Mouse (Mus musculus) 3T3-L1 (cell line): ENCODE data around the gene Cnga4.
"Not testable (repeated sequence)": the region's sequence is repeated elsewhere in the genome, so short reads cannot be mapped to it uniquely, and the experiment has no call there.

Source experiments
- DNase-seq: peaks from one replicate; pipeline ENCODE4 v3.0.0-alpha.2; 2015; ENCODE audit warnings: low read depth, low spot score

Cnga4 gene

DNA sequence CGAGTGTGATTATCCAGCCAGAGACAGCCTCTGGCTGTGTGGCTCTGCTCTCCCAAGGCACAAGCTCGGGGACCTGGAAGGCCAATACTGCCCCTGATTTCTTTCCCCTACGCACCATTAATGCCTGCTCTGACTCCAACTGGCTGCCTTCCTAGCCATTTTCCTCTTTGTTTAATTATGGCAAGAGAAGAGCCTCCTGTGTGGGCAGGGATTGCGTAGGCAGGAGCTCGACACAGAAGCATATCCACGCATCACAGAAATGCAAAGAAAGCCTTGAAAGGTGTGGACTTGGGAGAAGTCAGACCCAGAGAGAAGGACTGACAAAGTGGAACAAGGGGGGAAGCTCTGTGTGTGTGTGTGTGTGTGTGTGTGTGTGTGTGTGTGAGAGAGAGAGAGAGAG is 10.0 kb downstream of the Cnga4 start:
- DNase-seq, result no peak

DNA sequence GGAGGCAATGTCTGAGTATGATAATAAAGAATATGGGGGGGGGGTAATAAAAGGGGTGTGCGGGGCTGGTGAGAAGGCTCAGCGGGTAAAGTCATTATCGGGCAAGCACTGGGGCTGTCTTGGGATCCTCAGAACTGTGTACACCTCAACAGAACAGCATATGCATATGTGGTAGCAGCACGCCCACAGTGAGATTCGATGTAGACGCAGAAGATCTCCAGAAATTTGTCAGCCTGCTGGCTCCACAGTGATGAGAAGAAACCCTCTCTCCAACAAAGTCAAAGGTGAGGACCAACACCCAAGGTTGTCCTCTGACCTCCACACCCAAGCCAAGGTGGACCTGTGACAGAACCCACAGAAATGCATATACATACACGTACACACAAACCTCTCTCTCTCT is 12.2 kb downstream of the Cnga4 start:
- DNase-seq, result no peak

DNA sequence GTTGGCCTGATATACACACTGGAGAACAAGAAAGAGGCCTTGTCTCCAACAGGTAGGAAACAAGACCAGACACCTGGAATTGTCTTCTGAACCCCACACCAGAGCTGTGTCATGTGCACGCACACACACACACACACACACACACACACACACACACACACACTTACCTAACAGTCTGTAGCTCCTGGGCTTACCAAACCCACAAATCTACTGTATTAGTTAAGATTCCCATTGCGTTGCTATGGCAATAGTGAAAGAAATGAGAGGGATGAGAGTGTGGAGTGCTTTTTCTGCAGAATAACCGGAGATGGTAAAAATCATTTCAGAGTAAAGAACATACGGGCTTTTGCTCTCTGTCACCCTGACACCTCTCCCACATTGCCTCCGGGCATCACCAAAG is 13.7 kb downstream of the Cnga4 start:
- no peak for DNase-seq

DNA sequence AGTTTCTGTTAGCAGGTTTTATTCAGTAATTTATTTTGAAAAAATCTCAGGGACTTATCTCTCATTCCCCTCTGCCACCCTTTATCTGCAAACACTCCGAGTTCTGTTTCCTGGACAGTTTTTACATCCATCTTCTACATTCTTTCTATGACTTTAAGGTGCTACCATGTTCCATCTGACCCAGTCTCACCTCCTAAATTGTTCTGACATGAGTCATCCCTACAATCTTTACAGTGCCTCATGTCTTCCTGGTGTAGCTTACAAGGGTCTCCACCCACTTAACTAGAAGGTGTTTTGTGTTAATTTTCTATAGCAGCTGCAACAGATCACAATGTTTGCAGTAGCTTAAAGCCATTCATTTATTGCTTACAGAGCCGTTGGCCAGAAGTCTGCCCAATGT is 16.5 kb downstream of the Cnga4 start:
- peak; percentile 51 for DNase-seq

DNA sequence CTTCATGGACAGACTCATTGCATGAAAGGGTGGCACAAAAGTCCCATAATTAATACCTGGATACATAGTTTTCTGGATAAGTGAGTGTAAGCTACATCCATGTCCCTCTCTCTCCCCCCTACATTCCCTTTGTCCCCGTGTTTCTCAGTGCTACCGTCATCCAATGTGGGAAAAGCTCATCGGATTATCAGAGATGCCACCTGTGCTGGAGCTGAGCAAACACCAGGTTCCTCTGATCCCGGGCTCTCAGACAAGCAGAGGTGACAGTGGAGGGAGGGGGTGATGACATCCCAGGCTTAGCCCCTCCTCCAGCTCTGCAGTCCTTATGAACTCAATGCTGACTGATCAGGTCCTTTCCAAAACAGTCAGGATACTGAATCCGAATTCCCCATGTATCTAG is 20.0 kb downstream of the Cnga4 start:
- DNase-seq, result no peak

DNA sequence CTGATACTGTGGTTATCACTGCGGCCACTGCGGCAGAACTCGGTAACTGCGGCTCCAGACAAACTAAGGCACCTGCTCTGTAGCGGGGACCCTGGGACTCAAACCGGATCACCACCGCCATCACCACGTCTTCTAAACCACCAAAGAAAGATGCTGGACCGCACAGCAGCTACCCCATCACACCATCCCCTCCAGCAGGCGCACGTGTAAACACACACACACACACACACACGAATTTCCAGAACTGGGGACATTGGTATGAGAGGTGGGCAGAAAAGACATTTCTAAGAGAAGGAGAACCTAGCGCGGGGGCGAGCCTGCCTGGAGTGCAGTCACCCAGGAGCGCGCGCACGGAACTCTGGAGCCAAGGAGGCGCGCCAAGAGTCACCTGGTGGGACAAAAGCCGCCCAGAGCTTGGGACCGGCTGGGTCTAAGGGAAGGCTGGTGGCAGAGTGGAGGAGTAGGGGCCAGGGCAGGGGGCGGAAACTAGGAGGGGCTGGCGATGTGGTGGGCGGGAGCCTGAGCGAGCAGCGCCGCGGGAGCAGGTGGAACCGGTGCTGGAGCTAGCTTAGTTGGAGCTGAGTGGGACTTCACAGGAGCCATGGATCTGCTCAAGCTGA is 21.2 kb downstream of the Cnga4 start, which contains the start of gene Cckbr:
Gene Cckbr (plus strand): TSS at position 308 of the 620 bp plus-strand sequence.
- no peak for DNase-seq

DNA sequence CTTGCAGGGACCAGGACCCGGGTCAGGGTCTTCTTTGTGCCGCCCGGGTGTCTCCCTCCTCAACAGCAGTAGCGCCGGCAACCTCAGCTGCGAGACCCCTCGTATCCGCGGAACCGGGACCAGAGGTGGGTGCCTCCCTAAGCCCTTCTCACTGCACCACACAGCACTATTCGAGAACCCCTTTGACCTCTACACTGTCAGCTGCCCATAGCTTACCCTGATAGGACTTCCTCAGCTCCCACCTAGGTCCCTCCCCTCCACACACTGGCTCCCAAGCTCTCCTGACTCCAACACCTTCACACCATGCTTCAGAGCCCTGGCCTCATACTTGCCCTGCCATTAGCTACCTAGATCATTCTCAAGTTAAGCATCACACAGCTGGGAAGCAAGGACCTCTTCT is 21.7 kb downstream of the Cnga4 start:
- no peak for DNase-seq

DNA sequence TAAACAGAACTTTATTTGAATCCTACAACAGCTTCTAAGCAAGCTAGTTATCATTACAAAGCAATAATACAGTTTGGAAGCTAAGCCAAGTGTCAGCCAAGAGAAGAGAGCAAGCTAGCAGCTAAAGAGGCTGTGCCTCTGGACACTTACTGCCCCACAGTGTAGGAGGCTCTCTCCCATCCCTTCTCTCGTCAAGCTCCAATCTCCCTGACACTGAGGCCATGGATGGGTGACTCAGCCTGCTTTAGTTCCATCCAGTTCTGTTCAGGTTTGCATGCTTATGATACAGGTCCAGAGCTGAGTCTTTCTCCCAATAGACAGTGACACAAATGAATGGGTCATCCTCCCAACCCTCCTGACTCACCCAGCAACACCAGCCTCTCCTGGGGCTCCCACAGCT is 27.7 kb downstream of the Cnga4 start:
- peak; percentile 45 for DNase-seq

DNA sequence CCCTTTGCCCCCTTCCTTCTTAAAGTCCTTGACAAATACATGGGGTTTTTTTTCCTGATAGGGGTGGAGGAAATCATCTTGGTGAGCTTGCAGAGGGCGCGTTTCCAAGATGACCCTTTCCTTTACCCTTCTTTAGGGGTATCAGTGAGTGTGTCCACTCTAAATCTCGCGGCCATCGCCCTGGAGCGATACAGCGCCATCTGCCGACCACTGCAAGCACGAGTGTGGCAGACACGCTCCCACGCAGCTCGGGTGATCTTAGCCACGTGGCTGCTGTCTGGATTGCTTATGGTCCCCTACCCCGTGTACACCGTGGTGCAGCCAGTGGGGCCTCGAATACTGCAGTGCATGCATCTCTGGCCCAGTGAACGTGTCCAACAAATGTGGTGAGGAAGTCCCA is 29.5 kb downstream of the Cnga4 start:
- DNase-seq, result no peak

DNA sequence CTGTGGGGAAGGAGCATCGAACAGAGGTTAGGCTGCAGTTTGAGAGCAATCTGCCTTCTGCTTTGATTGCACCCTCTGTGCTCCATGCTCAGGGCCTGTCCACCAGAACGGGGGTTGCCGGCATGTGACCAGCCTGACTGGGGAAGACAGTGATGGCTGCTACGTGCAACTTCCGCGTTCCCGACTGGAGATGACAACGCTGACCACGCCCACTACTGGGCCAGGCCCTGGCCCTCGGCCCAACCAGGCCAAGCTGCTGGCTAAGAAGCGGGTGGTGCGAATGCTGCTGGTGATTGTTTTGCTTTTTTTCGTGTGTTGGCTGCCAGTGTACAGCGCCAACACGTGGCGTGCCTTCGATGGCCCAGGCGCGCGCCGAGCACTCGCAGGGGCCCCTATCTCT is 30.4 kb downstream of the Cnga4 start:
- DNase-seq, result no peak

DNA sequence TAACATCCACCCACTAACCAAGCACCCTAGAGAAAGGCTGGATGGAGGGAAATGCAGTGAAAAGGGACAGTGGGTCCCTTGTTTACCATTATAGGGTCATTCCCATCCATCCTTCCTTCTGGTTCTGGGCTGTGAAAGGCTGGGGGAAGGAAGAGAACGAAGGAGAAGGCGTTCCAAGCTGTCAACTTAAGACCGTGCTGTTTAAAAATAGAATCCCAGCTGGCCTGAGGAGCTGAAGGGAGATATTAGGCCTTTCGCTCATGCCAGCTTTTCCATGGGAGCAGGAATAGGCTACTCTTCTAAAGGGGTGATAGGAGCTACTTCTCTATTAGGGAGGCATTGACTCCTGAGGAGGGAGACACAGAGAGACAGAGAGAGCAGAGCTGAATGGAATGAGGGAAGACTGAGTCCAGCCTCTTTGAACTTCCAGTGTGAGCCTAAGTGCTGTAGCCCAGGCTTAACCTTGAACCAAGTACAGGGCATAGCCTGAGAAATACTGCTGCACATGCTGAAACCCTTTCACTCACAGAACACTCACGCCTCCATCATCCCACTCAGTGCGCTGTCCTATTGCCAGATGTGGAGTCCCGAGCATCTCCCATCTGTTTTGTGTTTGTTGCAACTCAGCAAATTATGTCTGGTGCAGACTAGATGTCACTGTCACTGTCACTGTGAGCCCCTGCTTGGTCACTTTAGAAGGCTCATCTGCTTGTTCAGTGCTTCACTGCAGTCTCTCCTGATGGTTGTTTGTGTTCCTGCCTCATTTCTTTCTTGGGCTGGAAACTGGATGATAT is 33.8 kb downstream of the Cnga4 start:
- DNase-seq, result no peak

DNA sequence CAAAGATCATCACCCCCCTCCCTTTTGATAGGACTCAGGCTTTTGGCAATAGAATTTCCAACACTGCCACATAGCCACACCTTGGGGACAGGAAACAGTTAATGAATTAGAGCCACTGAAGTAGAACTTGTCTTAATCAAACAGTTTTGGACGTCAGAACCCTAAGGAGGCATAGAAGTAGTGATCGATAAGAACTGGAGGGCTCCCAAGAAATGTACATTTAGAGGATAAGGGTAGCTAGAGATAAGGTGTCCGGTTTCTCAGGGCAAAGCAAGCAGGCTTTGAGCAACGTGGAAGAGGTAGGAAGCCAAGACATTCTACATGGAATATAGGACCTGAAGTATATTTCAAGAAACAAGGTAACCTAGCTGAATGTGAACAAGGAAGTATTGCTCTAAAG is 37.1 kb downstream of the Cnga4 start:
- no peak for DNase-seq

DNA sequence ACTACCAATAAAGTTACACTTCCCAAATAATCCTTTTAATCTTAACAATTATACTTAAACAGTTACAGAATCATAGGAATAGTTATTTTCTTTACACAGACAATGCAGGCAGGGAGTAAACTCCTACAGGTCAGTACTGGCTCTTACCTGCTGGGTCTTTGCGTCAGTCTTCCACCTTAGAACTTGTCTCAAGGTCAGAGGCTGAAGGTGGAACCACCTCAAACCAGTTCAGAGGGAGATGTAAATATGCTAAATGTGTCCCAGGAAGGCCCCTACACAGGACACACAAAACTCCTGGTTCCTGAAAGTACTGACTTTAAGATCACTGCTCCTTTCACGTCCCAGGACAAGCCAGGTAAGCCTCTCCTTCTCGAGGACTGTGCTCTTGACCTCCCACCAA is 40.7 kb downstream of the Cnga4 start:
- no peak for DNase-seq

DNA sequence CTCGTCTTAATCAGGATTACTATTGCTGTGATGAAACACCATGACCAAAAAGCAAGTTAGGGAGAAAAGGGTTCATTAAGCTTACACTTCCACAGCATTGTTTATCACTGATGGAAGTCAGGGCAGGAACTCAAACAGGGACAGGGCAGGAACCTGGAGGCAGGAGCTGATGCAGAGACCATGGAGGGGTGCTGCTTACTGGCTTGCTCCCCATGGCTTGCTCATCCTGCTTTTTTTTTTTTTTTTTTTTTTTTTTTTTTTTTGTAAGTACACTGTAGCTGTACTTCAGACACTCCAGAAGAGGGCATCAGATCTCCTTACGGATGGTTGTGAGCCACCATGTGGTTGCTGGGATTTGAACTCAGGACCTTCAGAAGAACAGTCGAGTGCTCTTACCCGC is 49.0 kb downstream of the Cnga4 start:
- not testable (repeated sequence) for DNase-seq
